ENCODE assay signal across 8 mouse cellular contexts in genomic region chr11:84178571-84178970, GRCm38 (mm10). TPM values are rescaled to one million over a fixed set of nuclear protein-coding genes. Genes with fewer than 3 reads are reported as not detected.
A peak's percentile ranks its signal among the peaks of the same experiment; 100 is the strongest.
DNase-seq lines count a peak whose midpoint lies in the region; ATAC-seq and TF ChIP-seq lines count a peak whose summit lies in the region.
"Had no signal": no experiment of that assay in that cellular context is flagged by ENCODE, and none has a peak within 500 bp of the region (broad histone marks: within the 10 kb centered on the region; RNA-seq: fewer than 3 reads in every experiment).

No protein-coding gene starts in this region.

- no peak for ATAC-seq in kidney, postnatal 0 days (replicated peaks; ENCODE audit: low FRiP score, low read depth)
- no peak for ATAC-seq in forebrain, embryonic 11.5 days (replicated peaks; ENCODE audit: low FRiP score)
- no peak for ATAC-seq in limb, embryonic 11.5 days (ENCODE audit: insufficient number of reproducible peaks, low FRiP score, low TSS enrichment, low read depth)
- no peak for ATAC-seq in neural tube, embryonic 13.5 days (ENCODE audit: low read depth)

- H3K27ac ChIP-seq in kidney, postnatal 0 days: no peak overlapping the region
- no peak overlapping the region for H3K27ac ChIP-seq in forebrain, embryonic 11.5 days (ENCODE audit: low read depth, low read length)
- H3K27ac ChIP-seq in limb, embryonic 11.5 days (replicated peaks; ENCODE audit: low read depth, low read length): no peak overlapping the region
- no peak overlapping the region for H3K27ac ChIP-seq in neural tube, embryonic 13.5 days (replicated peaks)

- no peak for TF ChIP-seq CTCF in kidney, postnatal 0 days (IDR thresholded peaks at IDR 0.05; ENCODE audit: low read depth)

- no peak overlapping the region for H3K4me3 ChIP-seq in kidney, postnatal 0 days (replicated peaks; ENCODE audit: low read depth, low read length)
- no peak overlapping the region for H3K4me3 ChIP-seq in forebrain, embryonic 11.5 days (ENCODE audit: low read depth, low read length)
- no peak overlapping the region; the same call in 1 of the 2 replicates for H3K4me3 ChIP-seq in limb, embryonic 11.5 days (ENCODE audit: low read depth, low read length)
- peak overlapping the region; percentile 79; the same call in 1 of the 2 replicates for H3K4me3 ChIP-seq in neural tube, embryonic 13.5 days

- DNase-seq in kidney, postnatal 0 days (ENCODE audit: low spot score): no peak
- DNase-seq in kidney, postnatal 14 days: no peak
- no peak for DNase-seq in forebrain, embryonic 11.5 days (ENCODE audit: low spot score)
- DNase-seq in limb, embryonic 11.5 days (ENCODE audit: low spot score): no peak
- DNase-seq in left cerebral cortex, adult 8-10 months (ENCODE audit: low spot score in 2 of 2): no peak
- DNase-seq in gastrocnemius, postnatal 14 days: no peak

- intact Hi-C loops in gastrocnemius, postnatal 14 days (cut with DNase I; ENCODE audit: low total_unique reads): no loop called here

- H3K4me2 ChIP-seq in kidney, postnatal 0 days (ENCODE audit: low read length): peak overlapping the region; percentile 92; the same call in 1 of the 2 replicates
- peak overlapping the region; percentile 81; the same call in 1 of the 2 replicates for H3K4me2 ChIP-seq in forebrain, embryonic 11.5 days (ENCODE audit: low read depth, low read length, severe bottlenecking)
- H3K4me2 ChIP-seq in limb, embryonic 11.5 days (ENCODE audit: low read depth, severe bottlenecking): peak overlapping the region; percentile 64; the same call in 1 of the 2 replicates
- H3K4me2 ChIP-seq in neural tube, embryonic 13.5 days: peak overlapping the region; percentile 72

- H3K4me1 ChIP-seq in kidney, postnatal 0 days (replicated peaks; ENCODE audit: insufficient read depth, low read length): peaks cover 9% of the 10 kb centered on the region; the same call in 1 of the 2 replicates
- peaks cover 2% of the 10 kb centered on the region; the same call in 1 of the 2 replicates for H3K4me1 ChIP-seq in forebrain, embryonic 11.5 days (replicated peaks; ENCODE audit: control insufficient read depth, insufficient read depth, low read length)
- peaks cover 8% of the 10 kb centered on the region; the same call in 1 of the 2 replicates for H3K4me1 ChIP-seq in limb, embryonic 11.5 days (ENCODE audit: control insufficient read depth, insufficient read depth, low read length)
- peaks cover 25% of the 10 kb centered on the region for H3K4me1 ChIP-seq in neural tube, embryonic 13.5 days (replicated peaks)

- H3K9ac ChIP-seq in kidney, postnatal 0 days (ENCODE audit: low read depth, low read length): 0 out of 2 replicates have a peak overlapping the region, but pooled peaks have one; percentile 76
- H3K9ac ChIP-seq in forebrain, embryonic 11.5 days (ENCODE audit: low read length): no peak overlapping the region
- H3K9ac ChIP-seq in limb, embryonic 11.5 days (ENCODE audit: low read length): no peak overlapping the region
- H3K9ac ChIP-seq in neural tube, embryonic 13.5 days: peak overlapping the region; percentile 86; the same call in 1 of the 2 replicates

- no peaks in the 10 kb centered on the region for H3K9me3 ChIP-seq in kidney, postnatal 0 days (replicated peaks; ENCODE audit: low read length)
- no peaks in the 10 kb centered on the region for H3K9me3 ChIP-seq in forebrain, embryonic 11.5 days (ENCODE audit: control insufficient read depth, low read length)
- no peaks in the 10 kb centered on the region for H3K9me3 ChIP-seq in limb, embryonic 11.5 days (ENCODE audit: control insufficient read depth, low read length)
- H3K9me3 ChIP-seq in neural tube, embryonic 13.5 days: no peaks in the 10 kb centered on the region

- 32% methylated on average over 4 of the region's 4 CpGs for WGBS in kidney, postnatal 0 days
- 45% methylated on average over 4 of the region's 4 CpGs for WGBS in forebrain, embryonic 11.5 days
- WGBS in limb, embryonic 11.5 days: 46% methylated on average over 4 of the region's 4 CpGs
- WGBS in neural tube, embryonic 13.5 days: 36% methylated on average over 4 of the region's 4 CpGs

- no peaks in the 10 kb centered on the region for H3K27me3 ChIP-seq in kidney, postnatal 0 days (ENCODE audit: insufficient read depth, low read length)
- no peaks in the 10 kb centered on the region for H3K27me3 ChIP-seq in forebrain, embryonic 11.5 days (ENCODE audit: control insufficient read depth, insufficient read depth, low read length)
- H3K27me3 ChIP-seq in limb, embryonic 11.5 days (ENCODE audit: control insufficient read depth, insufficient read depth, low read length): no peaks in the 10 kb centered on the region
- H3K27me3 ChIP-seq in neural tube, embryonic 13.5 days: no peaks in the 10 kb centered on the region

- no peaks in the 10 kb centered on the region for H3K36me3 ChIP-seq in kidney, postnatal 0 days (ENCODE audit: insufficient read depth, low read length)
- no peaks in the 10 kb centered on the region for H3K36me3 ChIP-seq in forebrain, embryonic 11.5 days (ENCODE audit: control insufficient read depth, insufficient read depth, low read length)
- no peaks in the 10 kb centered on the region for H3K36me3 ChIP-seq in limb, embryonic 11.5 days (ENCODE audit: control insufficient read depth, insufficient read depth, low read length)
- no peaks in the 10 kb centered on the region for H3K36me3 ChIP-seq in neural tube, embryonic 13.5 days

RNA-seq across cellular contexts. Expression of gene Gm11437, which starts 11.3 kb away (rescaled TPM):
- not detected in 2 replicates for polyA plus RNA-seq in kidney, postnatal 0 days (2015; fragmentation: Nextera tagmentation; extraction: Ambion mirVana)
- not detected in 2 replicates for polyA plus RNA-seq in forebrain, embryonic 11.5 days (2014; fragmentation: Nextera tagmentation; extraction: Ambion mirVana)
- polyA plus RNA-seq in limb, embryonic 11.5 days (2014; fragmentation: Nextera tagmentation; extraction: Ambion mirVana): not detected in 2 replicates
- 0.15 TPM in 1 of 2 replicates, not detected in the other for polyA plus RNA-seq in neural tube, embryonic 13.5 days (2015; fragmentation: Nextera tagmentation; extraction: Ambion mirVana)
- total RNA-seq in left cerebral cortex, adult 8-10 months (2022): not detected
- total RNA-seq in gastrocnemius, postnatal 14 days (2021): not detected
- total RNA-seq: left cerebral cortex, postnatal 4 days had no signal

RNA-seq across cellular contexts. Expression of gene Acaca, which starts 49.1 kb away (rescaled TPM):
- 4.6 and 5.5 TPM in 2 replicates for polyA plus RNA-seq in kidney, postnatal 0 days (2015; fragmentation: Nextera tagmentation; extraction: Ambion mirVana)
- 32.1 and 37.2 TPM in 2 replicates for polyA plus RNA-seq in forebrain, embryonic 11.5 days (2014; fragmentation: Nextera tagmentation; extraction: Ambion mirVana)
- 21.8 and 24.0 TPM in 2 replicates for polyA plus RNA-seq in limb, embryonic 11.5 days (2014; fragmentation: Nextera tagmentation; extraction: Ambion mirVana)
- polyA plus RNA-seq in neural tube, embryonic 13.5 days (2015; fragmentation: Nextera tagmentation; extraction: Ambion mirVana): 19.8 and 22.6 TPM in 2 replicates
- total RNA-seq in left cerebral cortex, adult 8-10 months (2022): 10 to 100 TPM; 80.3 to 96.1 (median 90.3) TPM
- total RNA-seq in gastrocnemius, postnatal 14 days (2021): 10 to 100 TPM in 1 of 2 experiments, 1 to 10 TPM in 1; 8.9 to 12.2 TPM

RNA-seq across cellular contexts. Expression of gene Tada2a, which starts 49.2 kb away (rescaled TPM):
- 23.3 and 25.7 TPM in 2 replicates for polyA plus RNA-seq in kidney, postnatal 0 days (2015; fragmentation: Nextera tagmentation; extraction: Ambion mirVana)
- 41.7 and 42.8 TPM in 2 replicates for polyA plus RNA-seq in forebrain, embryonic 11.5 days (2014; fragmentation: Nextera tagmentation; extraction: Ambion mirVana)
- 42.3 and 46.5 TPM in 2 replicates for polyA plus RNA-seq in limb, embryonic 11.5 days (2014; fragmentation: Nextera tagmentation; extraction: Ambion mirVana)
- polyA plus RNA-seq in neural tube, embryonic 13.5 days (2015; fragmentation: Nextera tagmentation; extraction: Ambion mirVana): 27.7 and 28.4 TPM in 2 replicates
- 10 to 100 TPM; 37.7 to 41.7 (median 38.8) TPM for total RNA-seq in left cerebral cortex, adult 8-10 months (2022)
- total RNA-seq in gastrocnemius, postnatal 14 days (2021): 10 to 100 TPM in 1 of 2 experiments, 1 to 10 TPM in 1; 8.4 to 11.2 TPM

Comparison
In these comparisons a context has a peak if more than half of its experiments do, and no peak if none do; other contexts are left out.
1. H3K9ac ChIP-seq: peak in kidney, postnatal 0 days (single experiment) and neural tube, embryonic 13.5 days (single experiment); none in forebrain, embryonic 11.5 days (single experiment) and limb, embryonic 11.5 days (single experiment).
2. Peak in every context shown above with its lines, with median percentiles within 50 percentile points of each other: H3K4me2 ChIP-seq.